Mouse (Mus musculus) myocyte (in vitro differentiated cells): ENCODE measurements around the gene Pak3.
"Not testable (repeated sequence)": the region's sequence is repeated elsewhere in the genome, so short reads cannot be mapped to it uniquely, and the experiment has no call there.

Experiments
- E2F4 ChIP-seq: IDR thresholded peaks from one replicate; pipeline ENCODE4 v1.6.1; 2011; ENCODE audit warnings: mild to moderate bottlenecking, control low read depth, moderate library complexity; ENCODE audit not compliant: insufficient read depth
- MAX ChIP-seq: IDR thresholded peaks from one replicate; pipeline ENCODE4 v1.6.1; 2011; ENCODE audit warnings: low read depth, mild to moderate bottlenecking, control low read depth
- MYOD1 ChIP-seq, 3 experiments: IDR thresholded peaks; one replicate each; pipeline ENCODE4 v1.6.1; 2011; ENCODE audit warnings: control low read depth in 2 of 3, low read depth in 2 of 3, mild to moderate bottlenecking in 2 of 3, moderate library complexity in 1 of 3; ENCODE audit not compliant: insufficient read length in 2 of 3, control insufficient read depth in 1 of 3
- POLR2A ChIP-seq: IDR thresholded peaks from one replicate; pipeline ENCODE4 v1.6.1; 2011; ENCODE audit warnings: low read depth, mild to moderate bottlenecking, control low read depth, moderate library complexity; ENCODE audit not compliant: insufficient read length
- POLR2AphosphoS2 ChIP-seq: IDR thresholded peaks from one replicate; pipeline ENCODE4 v1.6.1; 2011; ENCODE audit warnings: low read depth, control low read depth; ENCODE audit not compliant: insufficient read length
- REST ChIP-seq: IDR thresholded peaks from one replicate; pipeline ENCODE4 v1.6.1; 2011; ENCODE audit warnings: mild to moderate bottlenecking, control low read depth, moderate library complexity; ENCODE audit not compliant: insufficient read depth, insufficient read length
- SRF ChIP-seq: IDR thresholded peaks from one replicate; pipeline ENCODE4 v1.6.1; 2011; ENCODE audit warnings: low read depth; ENCODE audit not compliant: control insufficient read depth, insufficient read length
- TCF3 ChIP-seq: IDR thresholded peaks from one replicate; pipeline ENCODE4 v1.6.1; 2011; ENCODE audit warnings: low read depth, control low read depth; ENCODE audit not compliant: insufficient read length
- USF1 ChIP-seq: IDR thresholded peaks from one replicate; pipeline ENCODE4 v1.6.1; 2011; ENCODE audit warnings: low read depth, mild to moderate bottlenecking, control low read depth, moderate library complexity

- TF ChIP-seq POLR2A; MAX; POLR2AphosphoS2; USF1; E2F4; MYOD1 (IDR thresholded peaks at IDR 0.05; ENCODE audit: control insufficient read depth in 1 of 3, insufficient read length in 2 of 3, low read depth in 2 of 3); SRF; TCF3; REST: not testable (repeated sequence)
Measured at GRCm38 (mm10) chrX:143519454-143519853, 1.1 kb downstream of the Pak3 start.
